Mouse (Mus musculus) ovary, postnatal 36 days (tissue): Measurements from ENCODE around the gene D17Wsu92e.

Experiments used
- DNase-seq: peaks from one replicate; pipeline ENCODE4 v3.0.0; 2022; ENCODE audit warnings: low spot score, mixed read lengths

Gene D17Wsu92e

GRCm38 (mm10) chr17:27821407-27822338 lies 1.2 kb upstream of the D17Wsu92e start:
- peak; percentile 32 for DNase-seq

GRCm38 (mm10) chr17:27819971-27820567 lies 379 bp downstream of the D17Wsu92e start:
- DNase-seq = peak; percentile 67

- peak; percentile 29 for DNase-seq
Observed at GRCm38 (mm10) chr17:27819521-27819970, 902 bp downstream of the D17Wsu92e start.

- DNase-seq = no peak
Observed at GRCm38 (mm10) chr17:27819011-27819410, 1.4 kb downstream of the D17Wsu92e start.

GRCm38 (mm10) chr17:27814606-27815005 lies 5.8 kb downstream of the D17Wsu92e start:
- DNase-seq = no peak

GRCm38 (mm10) chr17:27811980-27812379 lies 8.5 kb downstream of the D17Wsu92e start:
- DNase-seq = no peak

- no peak for DNase-seq
Observed at GRCm38 (mm10) chr17:27810569-27811331, 9.7 kb downstream of the D17Wsu92e start.

- no peak for DNase-seq
Observed at GRCm38 (mm10) chr17:27807542-27808078, 12.8 kb downstream of the D17Wsu92e start.

GRCm38 (mm10) chr17:27804803-27805770 lies 15.4 kb downstream of the D17Wsu92e start:
- DNase-seq = peak; percentile 25

GRCm38 (mm10) chr17:27804156-27804690 lies 16.2 kb downstream of the D17Wsu92e start:
- DNase-seq = no peak

- DNase-seq = no peak
Observed at GRCm38 (mm10) chr17:27803752-27804151, 16.7 kb downstream of the D17Wsu92e start.

GRCm38 (mm10) chr17:27800710-27801648 lies 19.5 kb downstream of the D17Wsu92e start:
- DNase-seq = no peak

- DNase-seq = no peak
Observed at GRCm38 (mm10) chr17:27799771-27800584, 20.5 kb downstream of the D17Wsu92e start.

GRCm38 (mm10) chr17:27797341-27797872 lies 23.0 kb downstream of the D17Wsu92e start:
- peak; percentile 53 for DNase-seq

GRCm38 (mm10) chr17:27796780-27797179 lies 23.7 kb downstream of the D17Wsu92e start:
- no peak for DNase-seq

- no peak for DNase-seq
Observed at GRCm38 (mm10) chr17:27793144-27793543, 27.3 kb downstream of the D17Wsu92e start.

GRCm38 (mm10) chr17:27792516-27792915 lies 27.9 kb downstream of the D17Wsu92e start:
- no peak for DNase-seq

GRCm38 (mm10) chr17:27791556-27791955 lies 28.9 kb downstream of the D17Wsu92e start:
- DNase-seq = no peak
